ENCODE assay signal across 8 mouse cellular contexts in genomic region chr8:110847645-110848495, GRCm38 (mm10). TPM values are rescaled to one million over a fixed set of nuclear protein-coding genes. Genes with fewer than 3 reads are reported as not detected.
DNase-seq lines count a peak whose midpoint lies in the region; ATAC-seq and TF ChIP-seq lines count a peak whose summit lies in the region.

No protein-coding gene starts in this region.

- WGBS in hindbrain, embryonic 11.5 days: 66% methylated on average over 14 of the region's 14 CpGs

- H3K9ac ChIP-seq in ES-Bruce4 (ENCODE audit: low read depth, poor library complexity, severe bottlenecking): peak overlapping the region; percentile 78
- H3K9ac ChIP-seq in hindbrain, embryonic 11.5 days (ENCODE audit: low read depth, low read length): peak overlapping the region; percentile 75; the same call in 1 of the 2 replicates

- H3K4me1 ChIP-seq in ES-Bruce4 (ENCODE audit: control insufficient read depth, insufficient read depth, low read length): no peaks in the 10 kb centered on the region
- no peaks in the 10 kb centered on the region; the same call in 1 of the 2 replicates for H3K4me1 ChIP-seq in hindbrain, embryonic 11.5 days (replicated peaks; ENCODE audit: control insufficient read depth, insufficient read depth, low read length)

- no peak for ATAC-seq in hindbrain, embryonic 11.5 days (ENCODE audit: low FRiP score)

- H3K36me3 ChIP-seq in ES-Bruce4 (ENCODE audit: control insufficient read depth, insufficient read depth, low read length, poor library complexity, severe bottlenecking): peaks cover 54% of the 10 kb centered on the region
- peaks cover 10% of the 10 kb centered on the region for H3K36me3 ChIP-seq in hindbrain, embryonic 11.5 days (ENCODE audit: control insufficient read depth, insufficient read depth, low read length)

- no peaks in the 10 kb centered on the region for H3K27me3 ChIP-seq in ES-Bruce4 (ENCODE audit: control insufficient read depth, insufficient read depth, low read length, poor library complexity, severe bottlenecking)
- H3K27me3 ChIP-seq in hindbrain, embryonic 11.5 days (ENCODE audit: control insufficient read depth, insufficient read depth, low read length): no peaks in the 10 kb centered on the region

- H3K9me3 ChIP-seq in ES-Bruce4 (replicated peaks; ENCODE audit: control insufficient read depth, insufficient read depth, low read length, poor library complexity, severe bottlenecking): no peaks in the 10 kb centered on the region
- no peaks in the 10 kb centered on the region for H3K9me3 ChIP-seq in hindbrain, embryonic 11.5 days (ENCODE audit: control insufficient read depth, low read length)

- no peak for TF ChIP-seq POLR2A in ES-Bruce4 (IDR thresholded peaks at IDR 0.05; ENCODE audit: insufficient read depth, low read length)

- no peak overlapping the region for H3K27ac ChIP-seq in ES-Bruce4 (ENCODE audit: insufficient read depth, low read length)
- H3K27ac ChIP-seq in hindbrain, embryonic 11.5 days (ENCODE audit: low read depth, low read length): no peak overlapping the region

- no peak for TF ChIP-seq EP300 in ES-Bruce4 (IDR thresholded peaks at IDR 0.05; ENCODE audit: insufficient read depth, low read depth, low read length)

- no peak overlapping the region for H3K4me3 ChIP-seq in ES-Bruce4 (ENCODE audit: low read depth, low read length)
- peak overlapping the region; percentile 88 for H3K4me3 ChIP-seq in hindbrain, embryonic 11.5 days (ENCODE audit: low read depth, low read length)

- DNase-seq in heart, adult 11 months: peak; percentile 70
- DNase-seq in heart, postnatal 4 days: no peak
- no peak for DNase-seq in hindbrain, embryonic 11.5 days (ENCODE audit: low spot score)
- DNase-seq in lung, postnatal 36 days: peak; percentile 25
- no peak for DNase-seq in right cerebral cortex, adult 2 months (ENCODE audit: low spot score in 2 of 2)
- no peak for DNase-seq in thymus, adult 18-20 months
- DNase-seq in cerebellum, postnatal 10 days: no peak

- no peak for TF ChIP-seq CTCF in ES-Bruce4 (IDR thresholded peaks at IDR 0.05; ENCODE audit: low read depth, low read length)

- peak overlapping the region; percentile 61 for H3K4me2 ChIP-seq in hindbrain, embryonic 11.5 days (replicated peaks; ENCODE audit: low read depth, low read length)

RNA-seq across cellular contexts. Expression of gene Sf3b3, which starts 1.3 kb away (rescaled TPM):
- total RNA-seq in heart, postnatal 4 days (2021): 10 to 100 TPM; 61.4 to 64.9 TPM
- polyA plus RNA-seq in ES-Bruce4 (2011; ENCODE audit: insufficient read depth, insufficient read length, low read depth, missing spikeins): 203 and 206 TPM in 2 replicates
- polyA plus RNA-seq in hindbrain, embryonic 11.5 days (2014; fragmentation: Nextera tagmentation; extraction: Ambion mirVana): 161 and 190 TPM in 2 replicates

RNA-seq across cellular contexts. Expression of gene Cog4, which starts 1.5 kb away (rescaled TPM):
- total RNA-seq in heart, postnatal 4 days (2021): 10 to 100 TPM; 49.8 to 50.5 TPM
- polyA plus RNA-seq in ES-Bruce4 (2011; ENCODE audit: insufficient read depth, insufficient read length, low read depth, missing spikeins): 48.2 and 50.7 TPM in 2 replicates
- 66.9 and 67.6 TPM in 2 replicates for polyA plus RNA-seq in hindbrain, embryonic 11.5 days (2014; fragmentation: Nextera tagmentation; extraction: Ambion mirVana)

RNA-seq across cellular contexts. Expression of gene Il34, which starts 42.1 kb away (rescaled TPM):
- 1 to 10 TPM; 1.2 to 2.3 TPM for total RNA-seq in heart, postnatal 4 days (2021)
- polyA plus RNA-seq in ES-Bruce4 (2011; ENCODE audit: insufficient read depth, insufficient read length, low read depth, missing spikeins): 0.34 and 1.0 TPM in 2 replicates
- polyA plus RNA-seq in hindbrain, embryonic 11.5 days (2014; fragmentation: Nextera tagmentation; extraction: Ambion mirVana): 0.19 and 1.4 TPM in 2 replicates

RNA-seq across cellular contexts. Expression of gene Fuk, which starts 54.4 kb away (rescaled TPM):
- total RNA-seq in heart, postnatal 4 days (2021): 1 to 10 TPM; 6.6 to 6.9 TPM
- polyA plus RNA-seq in ES-Bruce4 (2011; ENCODE audit: insufficient read depth, insufficient read length, low read depth, missing spikeins): 14.8 and 16.7 TPM in 2 replicates
- polyA plus RNA-seq in hindbrain, embryonic 11.5 days (2014; fragmentation: Nextera tagmentation; extraction: Ambion mirVana): 4.5 and 5.0 TPM in 2 replicates

Comparison
In these comparisons a context has a peak if more than half of its experiments do, and no peak if none do; other contexts are left out.
1. DNase-seq: peak in heart, adult 11 months (single experiment) and lung, postnatal 36 days (single experiment); none in heart, postnatal 4 days (single experiment), hindbrain, embryonic 11.5 days (single experiment), right cerebral cortex, adult 2 months (0 of 2), thymus, adult 18-20 months (0 of 2) and cerebellum, postnatal 10 days (0 of 2).